Mouse (Mus musculus): ENCODE data around the gene Atxn1l. TPM values are rescaled to one million over a fixed set of nuclear protein-coding genes. Genes with fewer than 3 reads are reported as not detected.

Atxn1l gene
- total RNA-seq, 2 experiments from 2014 or later: 42.8 to 45.0 TPM

DNA sequence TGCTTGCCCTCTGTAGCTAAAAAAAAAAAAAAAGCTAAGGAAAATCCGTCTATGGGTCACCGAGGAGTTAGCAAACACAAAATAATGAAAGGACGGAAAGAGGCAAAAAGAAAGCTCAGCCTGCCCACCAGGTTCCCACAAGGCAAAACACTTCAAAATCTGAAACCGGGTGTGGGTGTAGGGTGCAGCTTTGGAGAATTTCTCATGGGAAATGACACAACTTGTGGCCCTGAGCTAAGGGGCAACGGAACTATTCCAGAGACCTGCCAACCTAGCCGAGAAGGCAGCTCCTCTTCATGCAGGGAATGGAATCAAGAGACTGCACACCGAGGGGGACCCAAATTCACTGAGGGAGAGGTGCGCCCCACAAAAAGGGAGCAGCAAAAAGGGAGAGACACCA is 720 bp downstream of the Atxn1l start:
- DNase-seq (ENCODE audit: low spot score in 2 of 2): no peak

DNA sequence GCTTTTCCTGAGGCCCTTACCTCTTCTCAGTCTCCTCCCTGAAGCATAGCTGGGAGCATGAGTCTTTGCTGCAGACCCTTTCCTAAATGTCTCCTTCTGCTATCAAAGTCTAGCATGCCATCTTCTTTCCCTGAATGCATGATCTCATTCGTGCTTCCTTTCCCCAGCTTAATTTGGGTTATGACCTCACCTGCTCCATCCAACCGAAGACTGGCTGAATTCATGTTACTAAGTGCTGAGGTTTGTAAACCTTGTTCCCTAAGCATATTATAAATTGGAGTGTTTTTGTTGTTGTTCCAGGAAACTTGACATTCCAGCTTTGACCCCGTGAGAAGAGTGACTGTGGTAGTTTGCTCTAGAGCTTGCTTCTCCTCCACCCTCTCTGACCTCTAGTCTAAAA is 3.5 kb downstream of the Atxn1l start:
- no peak for DNase-seq (ENCODE audit: low spot score in 2 of 2)

DNA sequence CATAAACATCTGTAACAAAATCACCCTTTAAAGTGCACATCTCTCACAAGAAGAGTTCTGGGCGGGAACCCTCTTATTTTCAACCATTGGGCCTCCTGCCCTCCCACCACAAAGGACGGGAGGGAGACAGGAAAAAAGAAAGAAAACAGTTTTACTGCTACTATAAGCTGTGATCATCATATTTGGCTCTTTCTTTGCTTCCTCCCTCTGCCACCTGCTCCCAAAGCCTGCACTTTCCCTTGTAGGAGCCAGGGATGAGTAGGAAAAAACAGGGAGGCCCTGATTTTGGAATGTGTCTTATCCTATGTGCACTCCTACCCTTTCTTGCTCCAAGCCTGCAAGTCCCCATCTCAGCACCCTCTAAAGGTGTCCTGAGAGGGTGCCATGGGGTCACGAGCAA is 6.5 kb downstream of the Atxn1l start:
- no peak for DNase-seq (ENCODE audit: low spot score in 2 of 2)

DNA sequence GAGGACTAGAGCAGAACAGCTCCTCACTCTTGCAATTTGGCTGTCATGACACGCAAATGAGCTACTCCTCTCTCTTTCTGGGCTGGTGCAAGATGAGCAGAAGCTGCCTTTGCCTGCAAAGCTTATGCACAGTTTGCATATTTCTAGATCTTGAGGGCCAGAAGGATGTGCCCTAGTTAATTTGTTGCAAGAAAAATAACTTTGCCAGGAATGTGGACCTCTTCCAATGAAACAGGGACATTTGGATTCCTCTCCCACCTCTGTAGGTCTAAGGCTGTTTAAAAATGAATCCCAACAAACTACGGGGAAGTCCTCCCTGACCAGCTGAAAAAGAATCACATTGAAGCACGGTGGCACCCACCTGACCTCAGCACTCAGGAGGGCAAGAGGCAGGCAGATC is 12.4 kb downstream of the Atxn1l start:
- DNase-seq (ENCODE audit: low spot score in 2 of 2): no peak

DNA sequence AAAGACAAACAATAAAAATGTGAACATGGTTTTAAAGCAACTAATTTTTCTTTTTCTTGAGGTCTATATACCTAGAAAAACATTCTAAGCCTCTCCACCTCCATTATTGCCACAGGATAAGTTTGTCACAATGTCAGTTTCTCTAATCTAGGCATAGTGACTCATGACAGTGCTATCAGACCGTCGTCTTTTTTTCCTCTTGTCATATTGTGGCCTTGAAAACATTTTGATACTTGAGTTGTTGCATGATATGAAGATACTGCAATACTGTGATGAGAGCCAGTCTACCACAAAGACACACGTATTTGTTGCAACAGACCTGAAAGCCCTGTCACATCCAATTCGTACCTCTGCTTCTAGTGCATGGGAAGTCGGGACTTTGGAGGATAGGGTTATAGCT is 22.6 kb downstream of the Atxn1l start:
- no peak for DNase-seq (ENCODE audit: low spot score in 2 of 2)

DNA sequence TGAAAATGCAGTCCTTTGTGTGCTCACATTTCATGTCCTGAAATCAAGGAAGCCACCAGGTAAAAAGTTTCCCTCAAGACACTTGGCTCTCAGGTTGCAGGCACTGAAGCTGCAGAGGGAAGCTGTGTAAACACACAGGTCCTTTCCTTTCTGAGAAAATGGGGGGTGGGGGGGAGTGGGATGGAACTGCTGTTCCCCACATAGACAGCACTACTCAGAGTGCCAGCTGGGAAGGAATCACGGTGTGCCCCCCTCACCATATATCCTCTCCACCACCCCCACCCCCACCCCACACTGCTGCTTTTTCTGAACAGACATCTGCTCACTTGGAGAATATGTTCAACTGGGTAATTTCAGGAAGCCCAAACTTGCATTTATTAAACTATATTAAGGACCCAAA is 25.0 kb downstream of the Atxn1l start:
- no peak for DNase-seq (ENCODE audit: low spot score in 2 of 2)

DNA sequence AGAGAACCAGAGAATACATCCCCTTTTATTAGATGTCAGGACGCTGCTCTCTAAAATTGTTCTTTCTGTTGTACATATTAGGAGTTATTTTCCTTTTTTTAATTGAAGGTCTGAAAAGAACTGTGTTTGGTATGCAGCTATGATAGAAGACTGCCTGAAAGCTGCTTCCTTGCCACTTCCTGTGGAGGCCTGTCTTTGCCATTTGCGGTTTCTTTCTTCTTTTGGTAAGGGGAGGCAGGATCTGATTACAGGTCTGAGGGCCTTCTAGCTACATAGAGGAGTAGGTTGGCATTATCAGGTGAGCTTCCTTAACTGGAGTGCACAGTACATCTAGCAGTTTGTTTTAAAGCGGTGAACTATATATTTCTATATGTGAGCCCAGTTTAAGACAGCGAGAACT is 29.6 kb downstream of the Atxn1l start:
- no peak for DNase-seq (ENCODE audit: low spot score in 2 of 2)

DNA sequence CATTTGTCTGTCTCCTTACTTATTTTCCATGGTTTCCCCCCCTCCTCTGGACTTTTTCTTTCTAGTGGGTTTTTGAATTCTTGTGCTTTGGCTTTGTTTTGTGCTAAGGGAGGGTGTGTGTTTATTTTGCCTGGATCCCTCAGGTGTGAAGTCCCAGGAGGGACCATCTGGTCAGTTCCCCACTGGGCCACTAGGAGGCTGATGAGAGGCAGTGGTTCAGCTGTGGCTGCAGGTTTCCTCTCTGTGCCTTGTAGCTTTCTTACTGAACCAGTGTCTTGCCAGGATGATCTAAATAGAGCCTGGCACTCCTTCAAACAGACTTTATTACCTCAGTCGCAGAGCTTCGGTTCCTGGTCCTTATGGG is 30.7 kb downstream of the Atxn1l start:
- peak; percentile 78 to 84 for DNase-seq (ENCODE audit: low spot score in 2 of 2)

DNA sequence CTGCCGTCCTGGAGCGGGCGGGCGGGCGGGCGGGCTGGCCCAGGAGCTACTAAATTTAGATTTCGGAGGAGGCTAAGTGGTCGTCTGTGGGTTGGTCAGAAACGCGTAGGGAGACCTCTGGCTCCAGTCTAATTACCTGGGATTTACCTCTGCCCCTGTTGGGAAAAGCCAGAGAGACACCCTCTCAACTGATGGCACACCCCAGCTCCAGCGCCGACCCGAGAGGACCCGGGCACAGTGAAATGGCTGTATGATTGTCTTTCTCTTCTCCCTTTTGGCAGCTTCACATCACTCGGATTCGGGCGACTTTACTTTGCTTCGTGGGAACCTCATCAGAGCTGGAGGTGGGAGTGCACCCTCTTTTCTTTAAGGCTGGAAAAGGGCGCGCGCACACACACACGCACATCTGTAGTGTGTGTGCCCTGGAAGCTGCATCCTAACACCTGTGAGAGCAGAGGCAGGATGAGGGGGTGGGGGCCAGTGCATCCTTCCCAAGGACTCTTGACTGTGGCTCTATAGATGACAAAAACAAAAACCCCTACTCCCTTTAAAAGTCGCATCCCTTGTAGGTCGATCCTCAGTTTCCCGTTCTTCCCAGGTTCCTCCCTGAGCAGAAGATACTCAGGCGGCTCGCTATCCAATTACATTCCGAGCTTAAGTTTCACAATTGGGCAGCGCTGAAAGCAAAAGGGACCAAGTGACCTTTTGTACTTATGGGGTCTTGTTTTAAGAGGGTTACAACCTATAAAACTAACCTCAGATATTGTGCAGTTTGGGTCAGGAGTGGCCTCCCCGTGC is 31.3 kb downstream of the Atxn1l start:
- peak in 1 of 2 experiments; percentile 37 for DNase-seq (ENCODE audit: low spot score in 2 of 2)

DNA sequence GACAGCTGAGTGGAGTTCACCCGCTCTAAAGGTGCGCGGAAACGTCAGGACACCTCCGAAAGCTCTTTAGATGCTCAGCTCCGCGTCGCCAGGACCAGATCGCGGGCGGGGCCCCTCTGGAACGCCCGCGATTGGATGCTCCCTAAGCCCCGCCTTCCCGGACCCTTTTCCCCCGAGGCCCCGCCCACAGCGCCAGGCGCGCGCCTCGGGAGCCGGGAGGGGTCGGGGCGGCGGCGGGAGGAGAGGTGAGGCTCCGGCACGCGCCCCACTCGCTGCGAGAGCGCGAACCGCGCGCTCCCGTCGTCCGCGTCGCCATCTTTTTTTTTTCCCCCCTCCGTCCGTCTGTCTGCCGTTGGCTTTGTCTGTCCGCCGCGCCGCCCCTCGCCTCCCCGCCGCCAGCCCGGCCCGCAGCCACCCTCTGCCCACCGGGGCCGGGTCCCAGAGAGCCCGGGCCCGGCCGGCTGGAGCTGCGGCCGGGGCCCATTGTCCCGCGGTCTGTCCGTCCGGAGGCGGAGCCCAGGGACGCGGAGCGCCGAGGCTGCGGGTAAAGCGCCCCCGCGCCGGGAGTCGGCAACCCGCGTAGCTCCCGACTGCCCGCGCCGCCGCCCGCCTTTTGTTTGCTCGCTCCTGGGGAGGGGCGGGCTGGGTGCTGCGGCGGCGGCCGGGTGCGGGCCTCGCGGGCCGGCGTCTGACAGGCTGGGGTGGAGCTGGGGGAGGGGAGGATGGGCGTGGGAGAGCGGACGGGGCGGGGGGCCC is 32.0 kb downstream of the Atxn1l start, which contains the start of gene Zfp821:
Gene Zfp821 (plus strand): TSS at position 227 of the 756 bp plus-strand sequence.
- DNase-seq (ENCODE audit: low spot score in 2 of 2): peak; percentile 90 to 94

DNA sequence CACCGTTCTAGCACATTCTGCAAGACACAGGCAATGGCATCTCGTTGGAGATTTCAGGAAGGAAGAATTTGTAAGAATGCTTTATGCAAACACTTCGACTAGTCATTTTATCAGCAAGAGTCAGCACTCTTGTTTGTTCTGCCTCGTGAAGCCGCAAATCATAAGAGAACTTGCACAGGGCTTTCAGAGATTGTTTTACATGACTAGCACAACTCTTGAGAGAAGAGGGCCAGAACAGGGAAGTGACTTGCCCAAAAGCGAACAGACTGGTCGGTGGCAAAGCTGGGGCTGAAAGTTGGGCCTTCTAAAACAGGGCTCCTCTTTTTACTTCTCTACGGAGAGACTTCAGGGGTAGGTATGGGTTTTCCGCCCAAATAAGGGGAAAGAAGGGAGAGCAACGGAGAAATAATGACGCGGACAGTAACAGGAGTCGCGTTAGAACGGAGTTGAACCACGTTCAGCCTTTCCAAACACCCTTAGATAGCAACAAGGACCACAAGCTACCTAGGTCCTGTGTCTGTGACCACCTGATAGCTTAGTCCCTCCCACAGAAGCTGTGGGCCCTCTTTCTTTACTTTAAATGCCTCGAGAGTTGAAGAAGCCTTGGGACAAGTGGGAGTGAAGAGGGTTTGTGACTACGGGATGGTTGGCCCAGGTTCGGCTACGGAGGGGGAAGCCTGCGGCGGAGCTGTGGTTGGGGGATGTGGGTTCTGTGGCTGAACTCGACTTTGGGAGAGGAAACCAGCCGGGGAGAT is 32.8 kb downstream of the Atxn1l start:
- DNase-seq (ENCODE audit: low spot score in 2 of 2): no peak

DNA sequence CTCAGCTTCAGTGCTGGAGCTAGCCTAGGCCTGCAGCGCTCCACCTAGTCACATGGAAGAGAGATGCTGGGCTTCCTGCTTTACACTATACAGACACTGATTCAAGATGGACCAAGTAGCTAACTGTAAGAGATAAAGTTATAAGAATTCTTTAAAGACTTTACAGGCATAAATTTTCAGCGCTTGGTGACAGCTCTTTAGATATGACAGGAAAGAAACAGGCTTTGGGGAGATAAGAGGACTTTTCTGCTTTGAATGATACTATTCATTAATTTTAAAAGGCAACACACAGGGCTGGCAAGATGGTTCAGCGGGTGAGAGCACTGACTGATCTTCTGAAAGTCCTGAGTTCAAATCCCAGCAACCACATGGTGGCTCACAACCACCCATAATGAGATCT is 39.1 kb downstream of the Atxn1l start:
- no peak for DNase-seq (ENCODE audit: low spot score in 2 of 2)

DNA sequence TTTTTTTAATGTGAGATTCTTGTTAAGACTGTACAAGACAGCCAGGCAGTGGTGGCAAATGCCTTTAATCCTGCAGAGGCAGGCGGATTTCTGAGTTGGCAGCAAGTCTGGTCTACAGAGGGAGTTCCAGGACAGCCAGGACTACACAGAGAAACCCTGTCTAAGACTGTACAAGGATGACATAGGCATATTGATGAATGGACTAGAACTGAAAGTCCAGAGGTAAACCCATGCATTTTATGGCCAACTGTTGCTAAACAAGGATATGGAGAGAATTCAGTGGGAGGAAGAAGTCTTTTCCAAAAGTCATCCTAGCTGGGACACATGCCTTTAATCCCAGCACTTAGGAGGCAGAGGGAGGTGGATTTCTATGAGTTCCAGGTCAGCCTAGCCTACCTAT is 39.8 kb downstream of the Atxn1l start:
- no peak for DNase-seq (ENCODE audit: low spot score in 2 of 2)

DNA sequence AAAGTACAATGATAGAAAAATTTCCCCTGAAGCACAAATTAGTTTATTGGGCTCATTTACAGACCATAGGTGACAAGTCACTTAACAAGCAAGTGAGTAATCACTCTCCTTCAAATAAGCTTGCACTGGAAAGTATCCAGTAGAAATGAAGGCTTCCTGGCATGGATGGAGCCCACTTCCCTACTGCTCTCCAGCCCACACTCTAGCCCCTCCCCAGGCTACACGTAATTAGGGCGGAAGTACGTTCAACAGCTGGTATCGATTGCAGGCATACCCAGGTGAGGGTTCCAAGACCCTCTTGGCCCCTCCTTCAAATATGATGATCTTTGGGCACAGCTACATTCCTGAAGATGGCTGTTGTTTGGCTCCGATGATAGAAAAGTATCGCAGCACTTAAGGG is 43.4 kb downstream of the Atxn1l start:
- no peak for DNase-seq (ENCODE audit: low spot score in 2 of 2)

DNA sequence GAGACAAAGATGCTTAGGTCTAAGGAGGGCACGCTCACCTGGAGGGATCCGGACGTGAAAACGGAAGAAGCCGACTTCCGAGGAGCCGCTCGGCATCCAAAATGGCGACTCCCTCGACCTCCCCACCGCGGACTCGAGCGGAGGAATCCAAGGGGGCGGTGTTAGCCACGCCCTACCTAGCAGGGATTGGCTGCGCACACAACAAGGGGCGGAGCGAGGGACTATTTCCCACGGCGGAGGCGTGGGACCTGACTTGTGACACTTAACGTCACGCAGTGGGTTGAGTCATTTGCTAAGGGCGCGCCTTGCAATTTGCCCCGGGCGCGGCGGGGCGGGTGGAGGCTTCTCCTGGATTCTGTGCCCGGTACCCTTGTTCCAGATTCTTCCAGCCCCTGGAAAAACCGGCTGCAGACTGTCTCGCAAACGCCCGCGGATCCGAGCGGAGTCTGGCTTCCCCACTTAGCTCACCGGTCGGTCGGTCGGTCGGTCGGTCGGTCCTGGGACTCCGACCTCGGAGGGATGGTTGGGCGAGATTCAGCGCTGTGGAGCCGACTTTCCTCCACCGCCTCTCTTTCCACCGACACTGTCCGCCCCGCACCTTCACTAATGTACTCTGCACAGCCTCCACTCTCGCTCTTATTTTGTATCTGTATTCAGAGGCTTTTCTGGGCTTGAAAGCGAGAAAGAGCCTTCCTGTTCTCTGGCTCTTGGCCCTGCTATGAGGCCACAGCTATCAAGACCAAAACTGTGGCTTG is 44.2 kb downstream of the Atxn1l start, which contains the start of gene Ist1:
Gene Ist1 (minus strand): TSS at position 115 of the 755 bp plus-strand sequence.
- DNase-seq (ENCODE audit: low spot score in 2 of 2): peak; percentile 97

DNA sequence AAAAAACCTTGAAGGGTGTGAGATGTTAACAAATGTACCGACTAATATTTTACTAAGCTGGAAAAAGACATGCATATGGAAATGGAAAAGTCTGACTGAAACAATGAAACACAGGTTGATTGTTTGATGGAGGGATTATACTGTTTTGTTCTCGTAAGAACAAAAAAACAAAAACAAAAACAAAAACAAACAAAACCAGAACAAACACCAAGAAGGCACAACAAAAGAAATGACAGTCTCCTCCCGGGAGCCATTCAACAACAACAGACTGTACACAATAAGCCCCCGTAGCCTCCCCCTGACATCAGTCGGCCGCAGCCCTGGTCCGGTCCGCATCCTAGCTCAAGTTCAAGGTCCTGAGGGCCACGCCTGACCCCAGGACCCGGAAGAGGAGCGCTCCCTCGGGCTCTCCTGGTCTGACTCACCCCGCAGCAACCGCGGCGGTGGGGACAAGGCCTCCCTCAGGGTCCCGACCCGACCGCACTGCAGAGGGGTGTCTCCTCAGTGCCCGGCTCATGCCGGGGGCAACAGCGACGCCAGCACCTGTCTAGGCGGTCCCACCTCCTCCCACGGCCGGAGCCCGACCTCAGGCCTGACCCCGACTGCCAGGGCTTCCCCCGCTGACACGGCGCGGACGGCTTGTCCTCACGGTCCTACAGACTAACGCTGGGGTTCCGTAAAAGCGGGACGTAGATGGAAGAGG is 44.9 kb downstream of the Atxn1l start:
- no peak for DNase-seq (ENCODE audit: low spot score in 2 of 2)

DNA sequence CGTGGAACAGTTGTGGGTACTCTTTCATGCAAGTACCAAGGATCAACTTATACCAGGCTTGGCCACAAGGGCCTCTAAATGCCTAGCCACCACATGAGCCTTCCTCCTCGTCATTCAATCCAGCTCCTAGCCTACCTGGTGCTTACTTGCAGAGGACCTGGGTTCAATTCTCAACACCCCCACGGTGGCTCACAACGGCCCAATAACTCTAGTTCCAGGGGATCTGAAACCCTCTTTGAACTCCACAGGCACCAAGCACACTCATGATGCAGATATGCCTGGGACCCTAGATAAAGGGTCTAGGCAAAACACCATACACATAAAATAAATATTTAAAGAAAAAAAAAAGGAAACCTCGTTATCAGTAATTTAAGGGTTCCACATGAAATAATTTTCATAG is 45.8 kb downstream of the Atxn1l start:
- no peak for DNase-seq (ENCODE audit: low spot score in 2 of 2)

DNA sequence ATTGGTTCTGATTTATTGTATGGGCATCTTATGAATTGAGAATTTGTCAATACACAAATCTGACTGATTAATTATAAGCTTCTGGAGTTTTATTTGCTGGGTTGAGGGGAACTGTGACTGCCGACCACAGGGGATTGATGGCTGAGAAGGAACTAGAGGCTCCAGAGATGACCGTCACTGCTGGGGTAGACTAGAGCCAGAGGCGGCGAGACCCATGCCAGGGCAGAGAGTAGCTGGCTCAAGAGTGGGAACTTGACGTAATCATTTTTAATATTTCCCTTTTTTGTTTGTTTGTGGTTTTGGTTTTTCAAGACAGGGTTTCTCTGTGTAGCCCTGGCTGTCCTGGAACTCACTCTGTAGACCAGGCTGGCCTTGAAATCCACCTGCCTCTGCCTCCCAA is 50.3 kb downstream of the Atxn1l start:
- DNase-seq (ENCODE audit: low spot score in 2 of 2): no peak

DNA sequence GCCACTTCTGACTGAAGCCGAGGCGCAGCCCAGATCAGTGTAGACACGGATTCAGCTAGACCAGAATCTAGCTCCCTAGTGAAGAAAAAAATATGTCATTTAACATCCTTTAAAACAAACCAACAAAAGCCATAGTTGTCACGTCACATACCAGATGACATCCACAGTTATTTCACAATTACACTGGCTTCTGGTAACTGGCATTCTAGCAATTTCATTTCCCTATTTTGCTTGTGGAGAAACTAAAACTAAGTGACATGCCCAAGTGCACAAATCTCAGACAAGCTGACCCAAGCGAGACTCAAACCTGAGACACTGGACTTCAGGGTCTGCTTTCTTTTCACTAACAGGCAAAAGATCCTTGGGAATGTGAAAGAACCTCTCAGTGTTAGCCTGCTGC is 55.4 kb downstream of the Atxn1l start:
- DNase-seq (ENCODE audit: low spot score in 2 of 2): no peak

DNA sequence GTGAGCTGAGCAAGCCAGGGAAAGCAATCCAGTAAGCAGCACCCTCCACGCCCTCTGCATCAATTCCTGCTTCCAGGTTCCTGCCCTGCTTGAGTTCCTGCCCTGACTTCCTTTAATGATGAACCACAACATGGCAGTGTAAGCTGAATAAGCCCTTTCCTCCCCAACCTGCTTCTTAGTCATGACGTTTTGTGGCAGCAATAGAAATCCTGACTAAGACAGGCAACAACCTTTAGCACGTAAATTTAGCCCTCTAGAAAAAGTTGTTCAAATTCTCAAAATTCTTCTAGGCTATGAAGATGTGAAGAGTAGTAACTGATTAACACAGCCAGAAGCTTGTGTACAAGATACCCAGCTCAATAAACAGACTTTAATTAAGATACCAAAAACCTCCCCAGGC is 56.0 kb downstream of the Atxn1l start:
- no peak for DNase-seq (ENCODE audit: low spot score in 2 of 2)

All from left cerebral cortex, adult 18-20 months (tissue).